Mouse (Mus musculus): ENCODE results near the gene Jhy. TPM values are rescaled to one million over a fixed set of nuclear protein-coding genes. Genes with fewer than 3 reads are reported as not detected.

Jhy gene
- polyA plus RNA-seq, 1 experiment = 0.03 TPM

GRCm38 (mm10) chr9:40994075-40994474, 30.2 kb upstream of the Jhy start:
- Histone ChIP-seq H3K4me3 (ENCODE audit: insufficient read depth, low read depth, low read length) (no peak overlapping the region), H3K27ac (ENCODE audit: insufficient read depth, low read depth, low read length) (no peak overlapping the region), H3K36me3 (ENCODE audit: control insufficient read depth, insufficient read depth, low read length) (no peaks in the 10 kb centered on the region), H3K27me3 (replicated peaks; ENCODE audit: control insufficient read depth, insufficient read depth, low read length) (no peaks in the 10 kb centered on the region; the same call in 1 of the 2 replicates), H3K4me1 (ENCODE audit: control insufficient read depth, insufficient read depth, low read length) (no peaks in the 10 kb centered on the region)
- TF ChIP-seq POLR2A (IDR thresholded peaks at IDR 0.05; ENCODE audit: low read depth, low read length) (no peak), CTCF (conservative IDR thresholded peaks at IDR 0.05; ENCODE audit: insufficient read depth, insufficient read length, low read depth, low read length) (no peak)
- 70% methylated on average over 5 of the region's 5 CpGs for WGBS
- no peak for DNase-seq

- no peak for DNase-seq
- WGBS = 89% methylated on average over 6 of the region's 6 CpGs
- TF ChIP-seq POLR2A (IDR thresholded peaks at IDR 0.05; ENCODE audit: low read depth, low read length) = no peak
- no peak for TF ChIP-seq CTCF (conservative IDR thresholded peaks at IDR 0.05; ENCODE audit: insufficient read depth, insufficient read length, low read depth, low read length)
Measured at GRCm38 (mm10) chr9:40991511-40991910, 27.6 kb upstream of the Jhy start.

DNA sequence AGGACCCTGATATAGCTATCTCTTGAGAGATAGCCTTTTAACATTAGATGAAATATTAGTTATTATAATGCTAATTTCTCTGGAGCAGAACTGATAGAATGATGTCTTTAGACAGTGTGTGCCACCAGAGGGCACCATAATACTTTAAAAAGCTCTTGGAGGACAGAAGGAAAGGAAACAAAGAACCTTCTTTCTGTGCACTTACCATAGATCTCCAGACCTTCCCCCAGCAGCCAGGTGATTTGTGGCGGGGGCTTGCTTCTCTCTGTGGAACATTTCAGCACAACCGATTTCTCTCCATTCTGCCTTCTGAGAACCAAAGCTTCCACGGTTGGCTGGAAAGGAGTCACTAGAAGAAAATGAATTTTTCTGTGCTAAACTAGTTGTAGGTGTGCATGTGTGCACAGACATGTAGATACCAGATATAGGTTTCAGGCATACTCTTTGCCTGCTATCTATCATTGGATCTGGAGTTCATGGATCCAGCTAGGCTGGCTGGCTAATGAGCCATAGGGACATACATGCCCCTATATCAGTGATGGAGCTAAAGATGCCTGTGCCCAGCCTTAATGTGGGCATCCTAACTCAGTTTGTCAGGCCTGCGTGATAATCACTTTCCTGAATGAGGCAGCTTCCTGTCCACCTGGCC, 26.1 kb upstream of the Jhy start:
- TF ChIP-seq CTCF (conservative IDR thresholded peaks at IDR 0.05; ENCODE audit: insufficient read depth, insufficient read length, low read depth, low read length) = 0 out of 2 replicates have a peak, but pooled peaks have one; percentile 8
- no peak for TF ChIP-seq POLR2A (IDR thresholded peaks at IDR 0.05; ENCODE audit: low read depth, low read length)
- no peaks in the 10 kb centered on the region for H3K4me1 ChIP-seq (ENCODE audit: control insufficient read depth, insufficient read depth, low read length)
- peak; percentile 62 for DNase-seq
- no peak overlapping the region for H3K4me3 ChIP-seq (ENCODE audit: insufficient read depth, low read depth, low read length)
- no peaks in the 10 kb centered on the region for H3K36me3 ChIP-seq (ENCODE audit: control insufficient read depth, insufficient read depth, low read length)
- no peak overlapping the region for H3K27ac ChIP-seq (ENCODE audit: insufficient read depth, low read depth, low read length)
- H3K27me3 ChIP-seq (replicated peaks; ENCODE audit: control insufficient read depth, insufficient read depth, low read length) = no peaks in the 10 kb centered on the region; the same call in 1 of the 2 replicates
- 34% methylated on average over 4 of the region's 4 CpGs for WGBS

More at GRCm38 (mm10) chr9:40991511-40991910, 27.6 kb upstream of the Jhy start:
- no peak overlapping the region for H3K27ac ChIP-seq (ENCODE audit: insufficient read depth, low read depth, low read length)
- no peak overlapping the region for H3K4me3 ChIP-seq (ENCODE audit: insufficient read depth, low read depth, low read length)
- no peaks in the 10 kb centered on the region for H3K36me3 ChIP-seq (ENCODE audit: control insufficient read depth, insufficient read depth, low read length)
- H3K4me1 ChIP-seq (ENCODE audit: control insufficient read depth, insufficient read depth, low read length) = no peaks in the 10 kb centered on the region
- no peaks in the 10 kb centered on the region; the same call in 1 of the 2 replicates for H3K27me3 ChIP-seq (replicated peaks; ENCODE audit: control insufficient read depth, insufficient read depth, low read length)

GRCm38 (mm10) chr9:40984313-40984712, 20.4 kb upstream of the Jhy start:
- WGBS = 70% methylated on average over 3 of the region's 3 CpGs
- H3K27me3 ChIP-seq (replicated peaks; ENCODE audit: control insufficient read depth, insufficient read depth, low read length) = no peaks in the 10 kb centered on the region
- H3K4me1 ChIP-seq (ENCODE audit: control insufficient read depth, insufficient read depth, low read length) = no peaks in the 10 kb centered on the region
- H3K4me3 ChIP-seq (ENCODE audit: insufficient read depth, low read depth, low read length) = no peak overlapping the region
- TF ChIP-seq POLR2A (IDR thresholded peaks at IDR 0.05; ENCODE audit: low read depth, low read length) (no peak), CTCF (conservative IDR thresholded peaks at IDR 0.05; ENCODE audit: insufficient read depth, insufficient read length, low read depth, low read length) (no peak)
- DNase-seq = no peak
- H3K36me3 ChIP-seq (ENCODE audit: control insufficient read depth, insufficient read depth, low read length) = no peaks in the 10 kb centered on the region
- H3K27ac ChIP-seq (ENCODE audit: insufficient read depth, low read depth, low read length) = no peak overlapping the region

DNA sequence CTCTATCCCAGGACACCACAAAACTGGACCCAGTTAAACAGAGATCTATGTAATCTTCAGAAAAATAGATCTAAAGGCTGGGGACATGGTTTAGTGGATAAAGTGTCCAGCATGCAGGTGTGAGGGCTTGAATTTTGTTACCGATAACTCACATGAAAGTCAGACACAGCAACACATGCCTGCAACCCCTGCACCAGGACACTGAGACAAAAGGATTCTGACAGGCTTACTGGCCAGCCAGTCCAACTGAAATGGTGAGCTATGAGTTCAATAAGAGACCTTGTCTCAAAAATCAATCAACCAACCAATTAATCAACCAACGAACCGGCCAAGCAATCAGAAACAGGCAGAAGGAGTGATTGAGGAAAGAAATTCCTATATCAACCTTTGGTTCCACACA, 19.8 kb upstream of the Jhy start:
- no peak overlapping the region for H3K4me3 ChIP-seq (ENCODE audit: insufficient read depth, low read depth, low read length)

DNA sequence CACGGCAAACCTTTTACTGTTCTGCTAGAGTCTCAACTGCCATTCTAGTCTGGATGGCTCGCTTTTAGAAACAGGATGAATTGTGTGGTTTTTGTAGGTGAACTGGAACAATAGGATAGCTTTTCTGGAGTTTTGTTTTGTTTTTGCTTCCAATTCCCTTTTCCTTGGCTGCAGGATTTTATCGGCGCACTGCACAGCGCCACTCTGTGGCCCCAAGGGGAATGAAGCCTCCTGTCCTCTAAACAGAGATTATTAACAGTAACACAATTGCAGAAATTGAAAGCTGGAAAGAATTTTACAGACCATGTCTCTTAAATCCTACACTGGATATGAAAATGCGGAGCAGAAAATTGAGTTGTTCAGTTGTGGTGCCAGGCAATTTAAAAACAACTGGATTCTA, 18.6 kb upstream of the Jhy start:
- H3K4me3 ChIP-seq (ENCODE audit: insufficient read depth, low read depth, low read length) = no peak overlapping the region
- H3K27ac ChIP-seq (ENCODE audit: insufficient read depth, low read depth, low read length) = no peak overlapping the region
- 33% methylated on average over 6 of the region's 6 CpGs for WGBS
- H3K4me1 ChIP-seq (ENCODE audit: control insufficient read depth, insufficient read depth, low read length) = no peaks in the 10 kb centered on the region
- peak; percentile 7 for DNase-seq
- H3K36me3 ChIP-seq (ENCODE audit: control insufficient read depth, insufficient read depth, low read length) = no peaks in the 10 kb centered on the region
- TF ChIP-seq POLR2A (IDR thresholded peaks at IDR 0.05; ENCODE audit: low read depth, low read length) = no peak
- peak; percentile 56 for TF ChIP-seq CTCF (conservative IDR thresholded peaks at IDR 0.05; ENCODE audit: insufficient read depth, insufficient read length, low read depth, low read length)
- H3K27me3 ChIP-seq (replicated peaks; ENCODE audit: control insufficient read depth, insufficient read depth, low read length) = no peaks in the 10 kb centered on the region

More for the DNA sequence above, 19.8 kb upstream of the Jhy start:
- Histone ChIP-seq H3K36me3 (ENCODE audit: control insufficient read depth, insufficient read depth, low read length) (no peaks in the 10 kb centered on the region), H3K27me3 (replicated peaks; ENCODE audit: control insufficient read depth, insufficient read depth, low read length) (no peaks in the 10 kb centered on the region), H3K4me1 (ENCODE audit: control insufficient read depth, insufficient read depth, low read length) (no peaks in the 10 kb centered on the region), H3K27ac (ENCODE audit: insufficient read depth, low read depth, low read length) (no peak overlapping the region)
- TF ChIP-seq POLR2A (IDR thresholded peaks at IDR 0.05; ENCODE audit: low read depth, low read length) = no peak
- TF ChIP-seq CTCF (conservative IDR thresholded peaks at IDR 0.05; ENCODE audit: insufficient read depth, insufficient read length, low read depth, low read length) = no peak
- DNase-seq = no peak
- 86% methylated on average over 3 of the region's 3 CpGs for WGBS

DNA sequence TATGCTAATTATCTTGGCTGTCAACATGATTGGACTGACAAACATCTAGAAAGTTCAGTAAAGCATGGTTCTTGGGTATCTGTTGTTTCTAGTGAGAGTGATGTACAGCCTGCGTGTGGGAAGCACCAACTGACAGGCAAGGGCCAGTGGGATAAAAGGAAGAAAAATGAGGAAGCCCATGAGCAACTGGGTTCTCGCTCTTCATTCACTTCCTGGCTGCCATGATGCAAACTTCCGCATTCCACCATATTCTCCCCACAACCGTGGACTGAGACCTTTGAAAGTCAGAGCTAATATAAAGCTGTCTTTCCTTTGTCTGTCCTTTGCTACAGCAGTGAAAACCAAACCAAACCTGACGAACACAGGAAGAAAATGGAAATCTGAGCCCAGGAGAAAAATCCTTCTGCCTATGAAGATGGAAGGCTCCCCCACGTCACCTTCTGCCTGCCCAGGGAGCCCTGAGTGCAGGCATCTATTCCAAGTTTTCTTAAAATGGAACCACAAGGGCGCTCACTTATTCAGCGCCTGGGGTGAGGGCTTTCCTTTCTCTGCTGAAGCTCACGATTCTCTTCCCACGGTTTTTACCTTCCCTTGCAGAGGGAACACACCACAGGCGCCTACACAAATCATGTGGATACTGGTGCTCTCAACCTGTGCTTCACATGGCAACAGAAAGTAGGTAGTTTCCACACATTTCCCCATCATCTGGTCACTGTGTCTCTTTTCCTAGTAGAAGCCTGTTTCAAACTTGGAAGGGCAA, 10.3 kb upstream of the Jhy start:
- 70% methylated on average over 11 of the region's 11 CpGs for WGBS
- Histone ChIP-seq H3K36me3 (ENCODE audit: control insufficient read depth, insufficient read depth, low read length) (no peaks in the 10 kb centered on the region), H3K27ac (ENCODE audit: insufficient read depth, low read depth, low read length) (no peak overlapping the region), H3K4me3 (ENCODE audit: insufficient read depth, low read depth, low read length) (no peak overlapping the region), H3K27me3 (replicated peaks; ENCODE audit: control insufficient read depth, insufficient read depth, low read length) (no peaks in the 10 kb centered on the region), H3K4me1 (ENCODE audit: control insufficient read depth, insufficient read depth, low read length) (no peaks in the 10 kb centered on the region)
- TF ChIP-seq CTCF (conservative IDR thresholded peaks at IDR 0.05; ENCODE audit: insufficient read depth, insufficient read length, low read depth, low read length) (no peak), POLR2A (IDR thresholded peaks at IDR 0.05; ENCODE audit: low read depth, low read length) (no peak)
- DNase-seq = no peak
